Mouse (Mus musculus): ENCODE data around the gene Sipa1l2.

The Sipa1l2 gene

DNA sequence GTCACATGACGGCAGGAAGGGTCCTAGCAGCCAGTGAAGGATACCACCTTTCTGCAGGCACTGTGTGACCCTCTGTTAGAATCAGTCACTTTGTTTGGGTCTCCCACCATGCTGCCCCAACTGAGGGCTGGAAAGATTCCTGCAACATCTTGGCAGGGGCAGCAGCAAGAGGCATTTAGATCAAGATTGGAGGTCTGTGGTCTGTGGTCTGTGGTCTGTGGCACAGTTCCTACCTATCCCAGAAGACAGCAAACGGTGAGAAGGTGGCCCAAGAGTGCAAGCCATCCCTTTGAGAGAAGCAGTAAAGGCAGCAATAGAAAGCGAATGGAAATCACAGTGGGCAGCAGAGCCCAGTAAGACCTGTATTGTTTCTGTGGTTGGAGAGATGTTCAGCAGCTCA, 191.9 kb downstream of the Sipa1l2 start:
- DNase-seq (ENCODE audit: extremely low read depth, insufficient read length, low spot score) = peak; percentile 28

DNA sequence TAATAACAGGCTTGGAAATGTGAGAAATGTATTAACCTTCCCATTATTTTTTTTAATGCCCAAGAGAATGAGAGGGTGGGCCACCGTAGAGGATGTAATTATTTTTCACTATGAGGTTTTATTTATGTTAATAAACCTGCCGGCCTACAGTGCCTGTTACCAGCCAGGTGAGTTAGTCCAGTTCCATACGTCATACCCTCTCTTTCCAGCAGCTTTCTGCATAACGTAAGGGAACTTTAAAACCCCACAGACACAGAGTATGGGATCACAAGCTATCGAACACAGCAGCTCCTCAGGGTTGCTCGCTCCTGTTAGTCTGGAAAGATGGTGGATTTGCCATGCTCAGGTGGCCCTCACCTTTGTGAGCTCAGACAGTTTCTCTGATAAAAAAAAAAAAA, 193.2 kb downstream of the Sipa1l2 start:
- no peak for DNase-seq (ENCODE audit: extremely low read depth, insufficient read length, low spot score)

- DNase-seq (ENCODE audit: extremely low read depth, insufficient read length, low spot score) = no peak
Measured at GRCm38 (mm10) chr8:125375659-125376447, 193.8 kb downstream of the Sipa1l2 start.

- no peak for DNase-seq (ENCODE audit: extremely low read depth, insufficient read length, low spot score)
Measured at GRCm38 (mm10) chr8:125372596-125372995, 197.0 kb downstream of the Sipa1l2 start.

- DNase-seq (ENCODE audit: extremely low read depth, insufficient read length, low spot score) = no peak
Measured at GRCm38 (mm10) chr8:125369491-125370236, 199.9 kb downstream of the Sipa1l2 start.

DNA sequence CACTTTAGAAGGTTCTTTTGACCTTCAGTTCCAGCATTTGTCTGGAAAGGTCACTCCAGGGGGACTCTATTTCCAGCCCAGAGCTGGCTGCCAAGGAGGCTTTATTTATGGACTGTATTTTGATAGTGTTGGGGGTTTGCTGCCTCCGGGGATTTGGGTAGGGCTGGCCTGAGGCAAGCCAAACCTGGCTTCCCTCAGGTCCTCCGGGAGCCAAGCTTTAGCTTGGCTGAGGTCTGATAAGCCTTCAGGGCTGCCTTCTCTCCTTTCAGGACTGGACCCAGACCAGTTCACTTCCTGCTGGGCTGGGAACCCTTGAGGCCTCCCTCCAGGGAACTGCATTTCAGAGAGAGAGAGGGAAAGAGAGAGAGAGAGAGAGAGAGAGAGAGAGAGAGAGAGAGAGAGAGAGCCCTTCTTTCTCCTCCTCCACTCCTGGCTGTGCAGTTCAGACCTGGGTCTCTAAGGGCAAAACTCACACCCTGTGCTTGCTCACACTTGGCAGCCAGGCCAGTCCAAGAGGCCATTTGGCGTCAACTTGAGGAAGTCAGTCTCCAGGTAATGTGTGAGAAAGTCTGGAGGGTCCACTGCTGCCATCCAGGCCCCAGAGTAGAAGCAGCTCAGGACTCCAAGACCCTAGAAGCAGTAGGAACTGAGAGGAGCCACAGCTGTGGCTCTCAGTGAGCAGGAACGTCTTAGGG, 201.1 kb downstream of the Sipa1l2 start:
- DNase-seq (ENCODE audit: extremely low read depth, insufficient read length, low spot score) = no peak
